Mouse (Mus musculus) monocyte, adult 2 months (primary cell): Measurements from ENCODE around the gene Robo3.

Experiments used
- DNase-seq, 2 experiments: peaks; one replicate each; pipeline ENCODE4 v3.0.0; 2022; ENCODE audit warnings: low spot score in 2 of 2, low read depth in 1 of 2

Robo3 gene

GRCm38 (mm10) chr9:37432720-37433421 is at the start of gene Robo3:
Gene Robo3, minus strand, starts transcription at chr9:37433246.
- DNase-seq, result no peak

- no peak for DNase-seq
Observed at GRCm38 (mm10) chr9:37474923-37475322, 41.9 kb upstream of the Robo3 start.

GRCm38 (mm10) chr9:37473611-37474125 is 40.6 kb upstream of the Robo3 start:
- no peak for DNase-seq

GRCm38 (mm10) chr9:37462764-37463163 is 29.7 kb upstream of the Robo3 start:
- DNase-seq, result no peak

GRCm38 (mm10) chr9:37461571-37461970 is 28.5 kb upstream of the Robo3 start:
- no peak for DNase-seq

GRCm38 (mm10) chr9:37460961-37461340 is 27.9 kb upstream of the Robo3 start:
- no peak for DNase-seq

- no peak for DNase-seq
Observed at GRCm38 (mm10) chr9:37460043-37460960, 27.3 kb upstream of the Robo3 start.

- DNase-seq, result no peak
Observed at GRCm38 (mm10) chr9:37459665-37460042, 26.6 kb upstream of the Robo3 start.

GRCm38 (mm10) chr9:37457151-37457550 is 24.1 kb upstream of the Robo3 start:
- DNase-seq, result no peak

GRCm38 (mm10) chr9:37456481-37456910 is 23.4 kb upstream of the Robo3 start:
- DNase-seq, result no peak

GRCm38 (mm10) chr9:37455868-37456267 is 22.8 kb upstream of the Robo3 start:
- no peak for DNase-seq

GRCm38 (mm10) chr9:37454991-37455390 is 21.9 kb upstream of the Robo3 start:
- no peak for DNase-seq

GRCm38 (mm10) chr9:37454011-37454492 is 21.0 kb upstream of the Robo3 start:
- no peak for DNase-seq

- DNase-seq, result no peak
Observed at GRCm38 (mm10) chr9:37453328-37453727, 20.3 kb upstream of the Robo3 start.

- DNase-seq, result no peak
Observed at GRCm38 (mm10) chr9:37452401-37452800, 19.4 kb upstream of the Robo3 start.

- no peak for DNase-seq
Observed at GRCm38 (mm10) chr9:37437772-37438735, 5.0 kb upstream of the Robo3 start.

- no peak for DNase-seq
Observed at GRCm38 (mm10) chr9:37435616-37436015, 2.6 kb upstream of the Robo3 start.

- no peak for DNase-seq
Observed at GRCm38 (mm10) chr9:37434932-37435331, 1.9 kb upstream of the Robo3 start.

GRCm38 (mm10) chr9:37433823-37434560 is 946 bp upstream of the Robo3 start:
- DNase-seq, result no peak

- no peak for DNase-seq
Observed at GRCm38 (mm10) chr9:37432026-37432666, 900 bp downstream of the Robo3 start.
